Mouse (Mus musculus): ENCODE results near the gene Krtap16-1. TPM values are rescaled to one million over a fixed set of nuclear protein-coding genes. Genes with fewer than 3 reads are reported as not detected.

The Krtap16-1 gene
- total RNA-seq, 4 experiments from 2014 or later: not detected

DNA sequence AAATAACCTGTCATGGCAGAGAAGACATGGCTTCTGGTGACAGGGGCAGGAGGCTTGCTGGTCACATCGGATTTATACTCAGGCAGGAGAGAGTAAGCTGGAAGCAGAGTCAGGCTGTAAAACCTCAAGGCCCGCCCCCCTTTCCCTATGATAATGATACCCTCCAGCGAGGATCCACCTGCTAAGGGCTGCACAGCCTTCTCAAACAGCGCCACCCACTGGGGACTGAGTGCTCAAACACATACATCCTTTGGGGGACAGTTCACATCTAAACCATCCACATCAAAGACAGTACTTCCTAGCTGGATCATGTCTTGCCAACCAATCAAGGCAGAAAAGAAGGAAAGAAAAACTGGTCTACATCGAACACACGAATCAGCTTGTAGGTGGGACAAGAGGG, 22.2 kb downstream of the Krtap16-1 start:
- DNase-seq (ENCODE audit: low spot score in 2 of 2): no peak

DNA sequence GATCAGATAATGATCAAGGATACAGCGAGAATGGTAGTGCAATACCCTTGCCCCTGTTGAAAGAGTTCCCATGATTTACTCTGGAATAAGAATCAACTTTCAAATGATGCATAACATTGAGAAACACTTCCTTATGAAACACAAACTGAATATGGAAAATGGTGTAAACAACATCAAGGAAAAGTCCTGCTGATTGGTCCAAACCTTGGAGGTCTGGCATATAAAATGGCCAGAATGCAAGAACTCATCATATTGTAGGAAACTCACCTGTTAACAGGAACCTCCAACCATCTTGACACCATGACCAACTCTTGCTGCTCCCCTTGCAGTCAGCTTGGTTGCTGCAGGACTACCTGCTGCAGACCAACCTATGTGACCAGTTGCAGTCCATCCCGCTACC, 38.2 kb downstream of the Krtap16-1 start, which contains the start of gene Krtap9-5:
Krtap9-5 (plus strand) TSS at position 301 of the 400 bp plus-strand sequence.
- no peak for DNase-seq (ENCODE audit: low spot score in 2 of 2)

- no peak for DNase-seq (ENCODE audit: low spot score in 2 of 2)
These were observed 48.6 kb downstream of the Krtap16-1 start for GRCm38 (mm10) chr11:99937751-99938264.

- no peak for DNase-seq (ENCODE audit: low spot score in 2 of 2)
These were observed 50.4 kb downstream of the Krtap16-1 start, which contains the start of gene Krtap31-2 for GRCm38 (mm10) chr11:99935991-99936390. Krtap31-2 (plus strand) TSS chr11:99936291.

Other genes starting within 250 kb of the Krtap16-1 start
- gene Gm11595, start 213.7 kb downstream of the Krtap16-1 start, total RNA-seq (2022): not detected
- gene Krtap4-8, start 205.9 kb downstream of the Krtap16-1 start, total RNA-seq (2022): not detected
- gene Krtap4-9, start 201.4 kb downstream of the Krtap16-1 start, total RNA-seq (2022): not detected
- gene Gm11596, start 193.1 kb downstream of the Krtap16-1 start, total RNA-seq (2022): not detected
- gene Gm11569, start 187.7 kb downstream of the Krtap16-1 start, total RNA-seq (2022): not detected
- not detected for gene Gm11554, start 182.2 kb downstream of the Krtap16-1 start, total RNA-seq (2022)
- gene Krtap4-13, start 176.7 kb downstream of the Krtap16-1 start, total RNA-seq (2022): not detected
- gene Gm11564, start 170.9 kb downstream of the Krtap16-1 start, total RNA-seq (2022): not detected
- gene 2300003K06Rik, start 148.5 kb downstream of the Krtap16-1 start, total RNA-seq (2022): not detected
- gene Krtap4-16, start 135.0 kb downstream of the Krtap16-1 start, total RNA-seq (2022): not detected
- not detected for gene Gm11568, start 128.7 kb downstream of the Krtap16-1 start, total RNA-seq (2022)
- gene Gm11559, start 122.1 kb downstream of the Krtap16-1 start, total RNA-seq (2022): not detected
- gene Krtap9-1, start 113.2 kb downstream of the Krtap16-1 start, total RNA-seq (2022): not detected
- gene Gm11567, start 107.4 kb downstream of the Krtap16-1 start, total RNA-seq (2022): not detected
- gene Krtap31-1, start 78.7 kb downstream of the Krtap16-1 start, total RNA-seq (2022): not detected
- not detected for gene Gm11565, start 71.8 kb downstream of the Krtap16-1 start, total RNA-seq (2022)
- gene Krtap31-2, start 50.3 kb downstream of the Krtap16-1 start, total RNA-seq (2022): not detected
- gene Krtap9-5, start 38.1 kb downstream of the Krtap16-1 start, total RNA-seq (2022): not detected
- not detected for gene Krtap29-1, start 7.5 kb downstream of the Krtap16-1 start, total RNA-seq (2022)
- gene Krtap17-1, start 7.4 kb upstream of the Krtap16-1 start, total RNA-seq (2022): not detected
- not detected for gene Krt33a, start 29.6 kb upstream of the Krtap16-1 start, total RNA-seq (2022)
- gene Krt33b, start 43.3 kb upstream of the Krtap16-1 start, total RNA-seq (2022): not detected
- gene Krt34, start 55.0 kb upstream of the Krtap16-1 start, total RNA-seq (2022): not detected
- not detected for gene Krt31, start 64.0 kb upstream of the Krtap16-1 start, total RNA-seq (2022)
- not detected for gene Krt32, start 101.6 kb upstream of the Krtap16-1 start, total RNA-seq (2022)
- not detected for gene Krt35, start 109.6 kb upstream of the Krtap16-1 start, total RNA-seq (2022)
- gene Krt36, start 119.0 kb upstream of the Krtap16-1 start, total RNA-seq (2022): not detected
- not detected for gene Krt13, start 135.0 kb upstream of the Krtap16-1 start, total RNA-seq (2022)
- gene Krt15, start 149.3 kb upstream of the Krtap16-1 start, total RNA-seq (2022): 1 to 10 TPM in 1 of 4 experiments, under 1 TPM in 2, not detected in 1; 0.29 to 1.4 (median 0.60) TPM
- gene Krt19, start 162.1 kb upstream of the Krtap16-1 start, total RNA-seq (2022): under 1 TPM in 3 of 4 experiments, not detected in 1; 0.22 to 0.59 (median 0.43) TPM
- gene Krt9, start 206.6 kb upstream of the Krtap16-1 start, total RNA-seq (2022): 1 to 10 TPM; 3.4 to 5.7 (median 3.8) TPM
- not detected for gene Krt14, start 221.0 kb upstream of the Krtap16-1 start, total RNA-seq (2022)

Data from layer of hippocampus, adult 8-10 months (tissue).